Mouse (Mus musculus) heart, postnatal 0 days (tissue): ENCODE measurements at regions not wholly inside any gene's neighbourhood (a gene's known extent, or its start where the extent isn't known, plus 50 kb on each side); places are given as distances from the start of the nearest gene placed in this dataset.
A peak's percentile ranks its signal among the peaks of the same experiment; 100 is the strongest.

Source experiments
- ATAC-seq: fragments of 200-750 bp; cut with Nextera tagmentation; 2 replicates; pipeline ENCODE4 v1.8.0; 2017; ENCODE audit warnings: low read depth, moderate number of reproducible peaks, moderate library complexity; ENCODE audit not compliant: insufficient read depth
- DNase-seq: peaks from one replicate; pipeline ENCODE4 v3.0.0-alpha.2; 2016; ENCODE audit warnings: low spot score
- H3K27ac ChIP-seq: fragments of 300-500 bp; sonication (generic); 2 replicates; pipeline ENCODE4 v1.5.1; 2014; ENCODE audit warnings: low read depth, mild to moderate bottlenecking
- H3K27me3 ChIP-seq: fragments of 300-500 bp; sonication (generic); 2 replicates; pipeline ENCODE4 v1.6.1; 2014; ENCODE audit warnings: low read length, mixed read lengths; ENCODE audit not compliant: control insufficient read depth, insufficient read depth
- H3K36me3 ChIP-seq: fragments of 300-500 bp; sonication (generic); replicated peaks from 2 replicates; pipeline ENCODE4 v1.6.1; 2014; ENCODE audit warnings: low read length, mixed read lengths; ENCODE audit not compliant: control insufficient read depth, insufficient read depth
- H3K4me1 ChIP-seq: fragments of 300-500 bp; sonication (generic); 2 replicates; pipeline ENCODE4 v1.6.1; 2014; ENCODE audit warnings: antibody characterized with exemption; ENCODE audit not compliant: control insufficient read depth, insufficient read depth
- H3K4me2 ChIP-seq: fragments of 300-500 bp; sonication (generic); 2 replicates; pipeline ENCODE4 v1.6.1; 2014; ENCODE audit warnings: low read depth, mild to moderate bottlenecking, low read length, moderate library complexity
- H3K4me3 ChIP-seq: fragments of 300-500 bp; sonication (generic); 2 replicates; pipeline ENCODE4 v1.5.1; 2014; ENCODE audit warnings: low read depth, low read length
- H3K9ac ChIP-seq: fragments of 300-500 bp; sonication (generic); replicated peaks from 2 replicates; pipeline ENCODE4 v1.6.1; 2014; ENCODE audit warnings: low read depth, low read length, mixed read lengths
- H3K9me3 ChIP-seq: fragments of 300-500 bp; sonication (generic); replicated peaks from 2 replicates; pipeline ENCODE4 v1.6.1; 2016; ENCODE audit warnings: low read length; ENCODE audit not compliant: control insufficient read depth
- CTCF ChIP-seq: IDR thresholded peaks from 2 replicates; pipeline ENCODE4 v1.5.1; 2016; ENCODE audit warnings: antibody characterized with exemption, control low read depth, low read depth
- EP300 ChIP-seq: IDR thresholded peaks from 2 replicates; pipeline ENCODE4 v1.6.1; 2016; ENCODE audit warnings: antibody characterized with exemption, low read depth
- WGBS: fragments of 180-500 bp; shearing (Covaris S2); extraction: QIAGEN DNeasy Blood & Tissue Kit; methylation state at CpG from one replicate; pipeline ENCODE4 v1.1.7; 2014; 5-methylcytosine and 5-hydroxymethylcytosine counted together

DNA sequence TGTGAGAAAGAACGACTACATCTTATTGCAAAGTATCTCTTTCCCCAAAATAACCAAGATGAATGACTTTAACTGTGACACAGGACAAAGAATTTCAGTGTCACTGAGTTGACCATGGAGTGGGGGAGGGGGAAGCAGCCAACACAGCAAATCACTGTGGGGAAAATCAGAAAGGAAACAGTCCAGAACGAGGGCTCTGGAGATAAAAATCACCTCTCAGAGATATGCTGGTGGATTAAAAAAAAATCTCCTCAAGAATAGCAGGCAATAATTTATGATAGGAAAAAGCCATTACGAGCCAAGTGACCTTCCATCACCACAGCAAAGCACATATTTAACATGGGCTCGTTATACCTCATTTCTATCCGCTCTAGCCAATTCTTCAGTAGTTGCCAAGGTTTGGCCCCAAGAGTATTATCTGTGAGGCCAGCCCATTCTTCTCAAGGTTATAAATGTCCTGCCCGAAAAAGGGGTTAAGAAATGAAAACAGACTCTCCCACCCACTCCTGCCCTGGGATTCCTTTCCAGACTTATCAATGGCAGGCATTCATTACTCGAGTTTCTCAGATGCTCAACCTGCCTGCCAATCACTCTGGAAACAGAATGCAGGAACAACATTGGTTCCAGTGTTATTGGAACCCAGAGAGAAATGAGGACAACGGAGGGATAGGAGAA, 181.6 kb upstream of the Clint1 start:
- H3K9me3 ChIP-seq, result no peaks in the 10 kb centered on the region
- no peaks in the 10 kb centered on the region for H3K36me3 ChIP-seq
- H3K4me3 ChIP-seq, result no peak overlapping the region
- H3K27me3 ChIP-seq, result no peaks in the 10 kb centered on the region
- DNase-seq, result no peak
- ATAC-seq, result no peak
- 50% methylated on average over 8 of the region's 8 CpGs for WGBS
- no peak overlapping the region for H3K9ac ChIP-seq
- no peak overlapping the region for H3K27ac ChIP-seq
- no peak for TF ChIP-seq CTCF
- no peak for TF ChIP-seq EP300
- no peaks in the 10 kb centered on the region for H3K4me1 ChIP-seq
- H3K4me2 ChIP-seq, result no peak overlapping the region

DNA sequence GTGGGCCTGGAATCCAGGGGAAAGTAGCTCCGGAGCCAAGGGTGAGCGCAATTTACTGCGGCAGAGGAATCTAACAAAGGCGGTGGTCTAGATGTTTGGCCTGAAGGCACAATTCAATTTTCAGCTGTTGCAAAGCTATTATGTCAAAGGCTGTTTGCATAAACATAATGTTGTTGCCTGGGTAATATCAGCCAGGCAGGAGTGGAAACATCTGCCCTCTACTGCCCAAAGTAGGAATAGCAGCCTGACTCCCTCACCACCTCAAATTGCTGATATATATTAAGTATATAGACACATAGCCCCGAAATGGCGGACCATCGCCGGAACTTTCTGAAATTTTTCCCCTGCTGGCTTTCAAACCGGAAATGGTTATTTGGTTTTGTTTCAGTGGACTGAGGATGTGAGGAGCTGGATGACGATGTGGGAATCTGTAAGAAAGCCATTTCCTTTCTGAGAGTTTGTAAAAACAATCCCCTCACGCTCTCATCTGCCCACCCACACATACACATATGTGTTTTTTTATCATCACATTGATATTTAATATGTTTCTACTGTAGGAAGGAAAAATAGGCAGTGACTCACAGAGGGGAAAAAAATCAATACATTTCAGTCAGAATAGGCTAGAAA, 173.1 kb upstream of the Clint1 start:
- no peaks in the 10 kb centered on the region for H3K36me3 ChIP-seq
- TF ChIP-seq CTCF, result peak; percentile 86
- no peak for TF ChIP-seq EP300
- H3K4me2 ChIP-seq, result no peak overlapping the region
- no peak overlapping the region for H3K4me3 ChIP-seq
- H3K9ac ChIP-seq, result no peak overlapping the region
- H3K9me3 ChIP-seq, result no peaks in the 10 kb centered on the region
- WGBS, result 40% methylated on average over 11 of the region's 11 CpGs
- DNase-seq, result peak; percentile 80
- peak; percentile 39; the same call in 1 of the 2 replicates for ATAC-seq
- H3K27me3 ChIP-seq, result no peaks in the 10 kb centered on the region
- peaks cover 10% of the 10 kb centered on the region; the same call in 1 of the 2 replicates for H3K4me1 ChIP-seq
- H3K27ac ChIP-seq, result peak overlapping the region; percentile 65

DNA sequence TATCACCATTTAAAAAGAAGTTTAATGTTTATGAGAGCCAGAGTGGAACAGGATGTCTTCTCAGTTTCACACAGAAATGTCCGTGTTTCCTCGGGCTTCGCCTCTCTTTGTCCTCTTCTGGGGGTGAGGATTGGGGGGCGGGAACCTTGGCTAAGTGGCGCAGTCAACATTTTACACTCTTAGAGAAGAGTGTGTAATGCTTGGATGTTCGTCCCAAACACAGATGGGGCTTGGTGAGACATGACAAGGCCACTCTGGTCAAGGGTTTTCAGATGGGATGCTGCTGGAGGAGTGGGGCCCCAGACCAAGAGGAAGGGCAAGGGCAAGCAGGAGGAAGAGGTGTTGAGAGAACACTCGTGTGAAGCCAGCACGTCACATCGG, 172.6 kb upstream of the Clint1 start:
- H3K27ac ChIP-seq, result peak overlapping the region; percentile 65
- no peak overlapping the region for H3K4me2 ChIP-seq
- DNase-seq (no peak), ATAC-seq (no peak)
- TF ChIP-seq CTCF (no peak), EP300 (no peak)
- H3K4me3 ChIP-seq, result no peak overlapping the region
- no peaks in the 10 kb centered on the region for H3K9me3 ChIP-seq
- no peaks in the 10 kb centered on the region for H3K27me3 ChIP-seq
- no peaks in the 10 kb centered on the region for H3K36me3 ChIP-seq
- WGBS, result 63% methylated on average over 9 of the region's 9 CpGs
- H3K4me1 ChIP-seq, result peaks cover 10% of the 10 kb centered on the region; the same call in 1 of the 2 replicates
- H3K9ac ChIP-seq, result no peak overlapping the region

DNA sequence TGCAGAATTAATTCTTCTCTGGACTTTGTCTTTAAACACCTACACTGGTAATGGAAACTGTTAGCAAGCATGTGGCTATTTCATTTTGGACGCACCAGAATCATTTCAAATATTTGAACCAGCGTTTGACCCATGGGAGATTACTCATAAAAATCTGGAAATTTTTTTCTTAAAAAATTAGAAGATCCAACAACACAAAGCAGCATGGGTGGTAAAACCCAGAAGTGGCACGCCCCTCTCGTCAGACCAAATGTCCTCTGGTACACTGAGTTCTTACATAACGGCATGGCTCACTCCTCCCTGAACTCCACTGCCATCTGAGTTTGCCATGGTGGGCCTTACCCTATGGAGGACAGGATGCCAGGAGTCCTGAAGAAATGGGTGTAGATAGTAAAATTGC, 166.3 kb upstream of the Clint1 start:
- no peaks in the 10 kb centered on the region for H3K9me3 ChIP-seq
- H3K27ac ChIP-seq, result no peak overlapping the region
- no peak overlapping the region for H3K4me3 ChIP-seq
- DNase-seq (no peak), ATAC-seq (no peak)
- TF ChIP-seq CTCF, result no peak
- no peak for TF ChIP-seq EP300
- WGBS, result 84% methylated on average over 5 of the region's 5 CpGs
- H3K4me1 ChIP-seq, result peaks cover 10% of the 10 kb centered on the region; the same call in 1 of the 2 replicates
- no peak overlapping the region for H3K4me2 ChIP-seq
- no peaks in the 10 kb centered on the region for H3K27me3 ChIP-seq
- H3K9ac ChIP-seq, result no peak overlapping the region
- no peaks in the 10 kb centered on the region for H3K36me3 ChIP-seq

DNA sequence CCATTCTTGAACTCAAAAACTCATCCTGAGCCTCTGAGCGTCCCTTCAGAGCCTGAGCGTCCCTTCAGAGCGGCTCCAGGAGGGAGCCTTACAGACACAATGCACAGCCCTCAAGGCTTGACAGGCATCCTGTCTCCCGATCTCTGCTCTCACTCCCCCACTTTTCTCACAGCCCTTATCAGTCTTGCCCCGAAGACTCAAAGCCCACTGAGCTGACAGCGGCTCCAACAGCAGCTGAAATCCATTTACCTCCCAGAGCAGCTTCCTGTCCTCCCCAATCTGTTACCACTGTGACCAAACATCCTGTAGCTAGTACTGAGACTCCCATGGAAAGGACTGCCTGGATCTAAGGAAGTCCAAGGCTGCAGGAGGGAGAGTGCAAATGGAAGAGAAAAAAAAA, 158.6 kb upstream of the Clint1 start:
- WGBS, result 15% methylated on average over 6 of the region's 6 CpGs
- no peaks in the 10 kb centered on the region for H3K9me3 ChIP-seq
- H3K27me3 ChIP-seq, result no peaks in the 10 kb centered on the region
- no peaks in the 10 kb centered on the region for H3K36me3 ChIP-seq
- no peak overlapping the region for H3K9ac ChIP-seq
- peak; percentile 37 for DNase-seq
- TF ChIP-seq EP300, result no peak
- TF ChIP-seq CTCF, result no peak
- no peak overlapping the region for H3K4me3 ChIP-seq
- H3K4me2 ChIP-seq, result no peak overlapping the region
- H3K27ac ChIP-seq, result peak overlapping the region; percentile 72
- no peaks in the 10 kb centered on the region for H3K4me1 ChIP-seq
- ATAC-seq, result peak; percentile 64
